Mouse (Mus musculus): Measurements from ENCODE around the gene Thada. TPM values are rescaled to one million over a fixed set of nuclear protein-coding genes. Genes with fewer than 3 reads are reported as not detected.

Gene Thada
- total RNA-seq, 2 experiments from 2014 or later = 13.0 to 14.4 TPM

DNA sequence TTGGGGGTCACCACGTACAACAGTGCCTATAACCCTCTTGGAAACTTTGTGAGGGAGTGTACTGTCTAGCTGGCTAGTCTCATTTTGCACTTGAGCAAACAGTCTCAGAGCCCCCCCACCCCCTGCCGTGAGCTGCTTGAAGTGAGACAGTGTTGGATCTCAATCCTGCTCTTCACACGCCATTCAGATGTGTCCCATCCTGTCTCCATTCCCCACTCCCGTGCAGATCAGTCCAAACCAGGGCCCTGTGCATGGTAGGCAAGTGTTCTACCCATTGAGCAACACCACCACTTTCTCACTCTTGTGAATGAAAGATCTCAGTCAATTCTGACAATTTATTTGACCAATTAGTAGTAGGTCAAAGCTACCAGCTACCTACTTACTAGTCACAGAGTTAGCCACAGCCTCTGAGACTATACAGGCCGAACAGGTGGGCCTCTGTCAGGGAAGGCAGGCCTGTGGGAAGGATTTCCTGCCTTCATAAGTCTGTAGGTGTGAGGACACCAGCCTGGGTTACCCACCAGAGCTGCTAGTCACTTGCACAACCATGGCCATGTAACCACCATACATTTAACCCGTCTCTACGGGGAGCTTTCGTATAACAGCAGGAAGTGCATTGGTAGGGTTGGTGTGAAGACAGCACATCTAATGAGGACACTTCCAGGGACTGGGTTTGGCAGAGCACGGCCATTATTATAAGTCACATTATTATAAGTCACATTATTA is 299.7 kb downstream of the Thada start:
- DNase-seq (ENCODE audit: low spot score in 2 of 2) = no peak

DNA sequence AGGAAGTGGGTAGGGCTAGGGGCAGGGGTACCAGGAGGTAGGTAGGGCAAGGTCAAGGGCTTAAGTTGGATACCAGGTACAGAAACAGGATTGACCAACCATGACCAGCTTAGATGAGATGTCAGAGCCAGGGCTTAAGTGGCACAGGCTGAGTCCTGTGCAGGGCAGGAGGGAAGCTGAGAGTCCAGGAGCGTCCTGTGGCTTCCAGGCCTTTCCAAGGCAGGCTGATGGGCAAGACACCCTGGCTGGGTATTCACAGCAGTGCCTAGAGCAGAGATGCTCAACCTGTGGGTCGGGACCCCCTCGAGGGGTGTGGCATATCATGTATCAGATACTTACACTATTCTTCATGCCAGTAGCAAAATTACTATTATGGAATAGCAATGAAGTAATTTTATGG is 300.3 kb downstream of the Thada start:
- DNase-seq (ENCODE audit: low spot score in 2 of 2) = no peak

DNA sequence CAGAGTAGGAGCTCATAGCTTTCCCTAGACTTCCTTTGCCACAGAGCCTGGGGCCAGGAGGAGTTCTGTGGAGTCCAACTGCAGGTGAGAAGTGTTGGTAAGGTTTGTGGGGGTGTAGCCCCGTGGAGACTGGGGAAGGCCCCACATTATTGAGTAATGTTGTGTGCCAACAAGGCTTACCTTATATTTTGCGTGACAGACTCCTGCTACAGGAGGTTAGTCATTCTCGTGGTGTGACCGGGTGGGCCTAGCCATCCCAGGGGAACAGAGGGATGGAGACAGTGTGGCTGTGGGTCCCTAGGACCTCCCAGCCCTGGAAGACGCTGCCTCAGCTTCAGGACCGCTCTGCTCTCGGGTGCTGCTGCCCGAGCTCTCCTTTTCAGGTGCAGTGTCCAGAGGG is 301.9 kb downstream of the Thada start:
- no peak for DNase-seq (ENCODE audit: low spot score in 2 of 2)

DNA sequence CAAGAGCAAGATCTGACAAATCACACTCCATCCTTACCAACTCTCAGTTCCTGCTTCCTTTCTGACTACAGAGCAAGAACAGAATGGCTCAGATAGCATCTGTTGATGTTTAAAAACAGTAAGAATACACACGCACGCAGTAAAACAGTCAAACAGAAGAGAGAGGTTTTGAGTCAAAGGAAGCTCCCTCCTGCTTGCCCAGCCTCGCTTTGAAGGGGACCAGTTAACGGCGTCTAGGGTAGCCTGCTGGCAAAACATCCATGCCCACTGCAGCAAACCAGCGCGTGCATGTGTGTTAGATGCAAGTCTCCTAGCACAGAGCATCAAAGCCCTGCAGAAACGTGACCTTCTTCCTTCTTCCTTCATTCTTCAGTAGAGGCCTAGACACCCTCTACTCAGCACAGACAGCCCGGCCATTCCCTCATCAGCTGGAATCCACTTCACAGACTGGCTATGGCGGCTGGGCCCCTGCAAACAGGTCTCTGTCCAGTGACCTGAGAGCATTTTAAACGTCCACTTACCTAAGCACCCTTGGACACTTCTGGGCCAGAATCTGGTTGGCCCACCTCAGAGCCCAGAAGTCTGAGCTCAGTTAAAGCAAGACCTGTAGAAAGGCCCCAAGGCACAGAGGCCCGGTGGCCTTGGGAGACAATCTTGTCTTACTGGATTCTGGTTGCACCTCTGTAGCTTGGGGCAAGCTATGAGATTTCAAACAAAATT is 302.8 kb downstream of the Thada start:
- no peak for DNase-seq (ENCODE audit: low spot score in 2 of 2)

DNA sequence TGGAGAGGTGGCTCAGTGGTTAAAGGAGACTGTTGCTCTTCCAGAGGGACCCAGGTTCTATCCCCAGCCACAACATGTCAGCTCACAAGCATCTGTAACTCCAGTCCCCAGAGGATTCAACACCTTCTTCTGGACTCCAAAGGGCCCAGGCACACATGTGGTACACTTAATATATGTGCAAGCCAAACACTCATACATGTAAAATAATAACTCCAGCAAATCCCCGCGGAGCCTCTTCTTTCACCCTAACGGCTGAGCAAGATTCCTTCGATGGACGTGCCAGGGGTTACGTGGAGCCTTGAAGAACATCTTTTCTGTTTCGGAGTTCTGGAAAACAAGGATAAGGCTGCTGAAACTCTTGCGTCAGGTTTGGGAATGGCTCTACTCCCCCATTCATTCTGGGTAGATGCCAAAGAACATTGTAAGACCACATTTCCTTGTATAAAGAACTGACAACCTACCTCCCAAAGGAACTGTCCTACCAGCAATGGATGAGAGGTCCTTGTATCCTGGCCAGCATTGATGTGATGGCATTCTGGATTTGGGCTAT is 303.7 kb downstream of the Thada start:
- DNase-seq (ENCODE audit: low spot score in 2 of 2) = no peak

DNA sequence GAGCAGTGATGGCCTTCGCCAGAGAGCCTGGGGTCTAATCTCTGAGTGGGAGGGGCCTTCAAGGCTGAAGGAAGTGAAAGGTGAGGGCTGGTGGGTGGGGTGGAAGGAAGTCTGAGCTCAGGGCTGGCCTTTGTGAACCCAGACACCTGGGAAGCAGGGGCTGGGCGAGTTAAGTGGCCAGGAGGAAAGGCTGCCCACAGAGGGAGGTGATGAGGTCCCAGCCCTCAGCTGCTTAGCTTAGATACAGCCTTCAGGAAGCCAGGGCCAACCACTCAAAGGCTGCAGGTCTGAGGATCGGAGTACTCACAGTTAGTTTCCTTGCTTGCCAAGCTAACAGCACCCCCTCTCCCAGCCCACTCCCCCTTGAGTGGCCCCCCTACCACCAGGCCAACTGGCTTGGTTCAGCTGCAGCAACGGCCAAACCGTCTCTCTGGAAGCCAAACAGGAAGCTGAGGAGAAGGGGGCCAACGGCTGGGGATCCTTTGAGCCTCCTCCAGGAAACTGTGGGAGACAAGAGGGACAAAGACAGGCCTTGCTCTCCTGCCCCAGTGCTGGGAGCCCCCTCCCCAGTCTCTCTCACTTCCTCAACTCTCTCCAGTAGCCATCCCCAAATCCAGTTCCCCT is 304.7 kb downstream of the Thada start:
- peak; percentile 30 to 48 for DNase-seq (ENCODE audit: low spot score in 2 of 2)

DNA sequence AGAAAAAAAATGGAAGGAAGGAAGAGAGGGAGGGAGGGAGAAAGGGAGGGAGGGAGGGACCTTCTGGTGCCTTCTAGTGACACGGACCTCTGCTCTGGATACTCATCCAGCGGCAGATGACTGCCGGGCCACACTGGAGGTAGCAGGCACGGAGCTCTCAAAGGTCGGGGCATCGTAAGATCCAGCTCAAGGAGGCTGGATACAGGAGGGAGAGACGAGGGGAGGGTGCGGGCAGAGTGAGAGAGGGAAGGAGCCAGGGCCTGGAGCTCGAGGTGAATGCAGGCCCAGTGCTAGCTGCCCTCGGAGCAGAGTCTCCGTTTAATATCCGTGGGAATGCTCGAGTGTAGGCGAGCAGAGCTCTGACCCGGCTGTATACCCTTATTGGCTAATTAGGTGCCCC is 307.1 kb downstream of the Thada start:
- DNase-seq (ENCODE audit: low spot score in 2 of 2) = no peak

DNA sequence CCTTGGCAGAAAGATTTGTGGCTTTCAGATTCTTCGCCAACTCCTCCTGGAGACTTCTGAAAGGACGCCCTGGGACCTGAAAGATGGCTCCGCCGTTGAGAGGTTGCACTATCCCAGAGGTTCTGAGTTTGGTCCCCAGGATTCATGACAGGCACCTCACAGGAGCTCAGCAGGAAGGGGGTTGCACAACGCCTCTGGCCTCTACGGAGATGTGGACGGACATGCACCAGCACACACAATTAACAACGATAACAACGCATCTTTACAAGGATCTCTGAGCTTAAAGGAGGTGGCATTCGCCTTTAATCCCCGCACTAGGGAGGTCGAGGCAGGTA is 307.6 kb downstream of the Thada start:
- DNase-seq (ENCODE audit: low spot score in 2 of 2) = no peak

DNA sequence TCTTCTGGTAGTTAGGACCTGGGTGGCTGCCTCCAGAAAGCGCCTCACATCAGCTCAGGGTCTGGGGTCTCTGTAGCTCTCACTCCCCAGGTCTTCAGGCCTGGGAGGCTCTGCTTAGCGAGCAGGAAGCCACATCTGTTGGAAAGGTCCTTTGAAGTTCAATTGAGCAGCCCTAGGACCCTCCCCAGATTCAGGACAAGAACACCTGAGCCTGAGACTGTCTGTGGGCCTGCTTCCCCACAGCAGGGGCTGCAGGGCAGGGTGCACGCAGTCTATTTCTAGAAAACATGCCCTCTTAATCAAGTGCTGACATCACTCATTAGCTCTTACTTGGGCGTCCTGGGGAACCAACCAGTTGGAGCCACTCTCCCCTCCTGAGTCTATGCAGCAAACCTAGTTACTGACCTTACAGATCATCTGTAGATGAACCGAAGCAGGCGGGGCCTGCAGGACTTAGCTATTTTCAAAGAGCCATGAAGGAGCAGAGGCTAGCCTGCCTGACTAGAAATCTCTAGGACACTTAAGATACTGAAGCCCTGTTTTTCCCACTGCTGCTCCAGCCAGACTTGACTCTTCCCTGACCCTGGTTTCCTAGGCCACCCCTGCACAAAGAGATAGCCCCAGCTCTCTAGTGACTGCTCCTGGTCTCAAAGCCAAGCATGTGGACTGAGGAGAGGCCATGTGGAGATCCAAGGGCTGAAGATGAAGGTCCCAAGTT is 308.1 kb downstream of the Thada start:
- no peak for DNase-seq (ENCODE audit: low spot score in 2 of 2)

DNA sequence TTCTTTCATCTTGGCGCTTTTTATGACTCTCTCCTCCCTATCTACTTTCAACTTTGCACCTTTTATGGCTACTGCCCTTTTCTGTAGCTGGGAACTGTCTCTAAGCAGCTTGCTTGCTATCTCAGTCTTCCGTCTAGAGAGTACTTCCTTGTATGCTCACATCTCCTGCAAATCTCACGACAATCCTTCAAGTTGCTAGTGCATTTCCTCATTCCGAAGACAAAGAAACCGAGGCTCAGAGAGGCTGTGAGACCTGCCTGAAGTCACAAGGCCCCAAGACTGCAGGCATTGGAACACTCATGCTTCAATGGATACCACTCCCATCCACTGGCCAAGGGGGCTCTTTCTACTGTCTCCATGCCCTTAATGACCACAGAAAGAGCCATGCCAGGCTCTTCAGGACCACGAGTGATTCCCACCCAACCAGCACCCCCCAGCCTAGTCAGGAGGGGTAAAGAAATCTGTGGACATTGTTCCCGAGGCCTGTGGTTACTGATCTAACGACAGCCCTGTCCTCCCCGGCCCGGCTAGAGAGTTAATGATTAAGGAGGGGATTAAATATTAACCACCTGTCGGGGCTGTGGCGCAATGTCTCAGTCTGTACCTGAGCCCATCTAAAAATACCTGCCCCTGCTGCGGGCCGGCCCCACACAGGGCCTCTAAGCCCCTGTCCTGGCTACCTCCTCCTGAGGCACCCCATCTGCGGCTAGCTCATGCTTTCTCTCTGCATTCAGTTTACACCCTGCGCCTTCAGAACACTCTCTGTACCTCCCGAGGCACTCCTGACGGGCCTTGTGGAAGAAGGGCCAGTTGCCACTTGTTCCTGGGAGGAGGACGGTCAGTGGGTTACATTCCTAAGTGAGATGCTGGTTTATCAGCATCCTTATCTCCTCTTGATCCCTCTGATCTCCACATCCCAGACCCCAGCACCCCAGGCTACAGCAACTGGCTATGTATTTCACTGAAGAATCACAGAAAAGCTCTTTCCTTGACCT is 309.0 kb downstream of the Thada start:
- no peak for DNase-seq (ENCODE audit: low spot score in 2 of 2)

DNA sequence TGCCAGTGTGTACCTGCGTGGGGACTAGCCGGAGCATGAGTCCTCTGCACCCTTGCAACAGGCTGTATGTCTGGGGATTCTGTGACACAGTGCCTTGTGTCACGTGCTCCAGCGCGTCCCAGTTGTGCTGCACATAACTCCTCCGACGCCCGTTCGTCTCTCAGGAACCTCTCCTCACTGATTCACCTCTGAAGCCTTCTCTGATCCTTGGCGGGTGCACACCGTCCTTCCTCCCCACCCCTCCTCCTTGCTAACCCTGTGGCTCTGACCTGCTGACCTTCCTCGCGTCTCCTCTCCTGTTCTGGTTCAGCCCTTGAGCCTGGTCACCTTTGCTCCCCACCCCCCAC is 309.8 kb downstream of the Thada start:
- DNase-seq (ENCODE audit: low spot score in 2 of 2) = no peak

DNA sequence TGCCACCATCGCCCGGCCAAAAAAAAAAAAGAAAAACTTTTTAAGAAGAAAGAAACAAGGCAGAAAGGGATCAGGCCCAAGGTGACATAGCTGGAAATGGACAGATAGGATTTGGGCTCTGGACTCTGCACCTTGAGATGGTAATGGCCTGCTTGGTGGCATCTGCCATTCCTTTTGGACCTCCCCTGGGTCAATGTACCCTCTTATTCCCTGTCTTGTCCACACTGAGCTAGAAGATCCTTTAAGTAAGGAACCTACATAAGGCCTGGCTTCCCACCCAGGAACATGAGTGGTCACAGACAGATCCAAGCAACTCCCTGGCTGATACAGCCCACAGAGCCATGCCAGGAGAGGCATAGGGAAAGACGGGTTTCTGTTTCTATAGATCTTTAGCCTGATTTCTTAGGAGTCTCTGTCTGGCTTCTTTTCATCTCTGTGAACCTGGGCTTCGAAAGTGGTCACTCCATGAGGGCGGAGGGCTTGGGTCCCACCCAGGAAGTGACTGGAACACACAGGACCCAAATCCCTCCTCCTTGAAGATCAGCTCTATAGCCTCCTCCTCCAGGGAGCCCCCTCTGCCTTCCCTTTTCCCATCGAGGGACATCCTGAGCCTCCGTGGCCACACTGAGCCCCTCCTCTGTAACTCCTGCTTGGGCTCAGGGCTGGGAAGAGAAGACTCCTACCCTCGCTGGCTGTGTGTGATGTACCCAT is 310.3 kb downstream of the Thada start:
- DNase-seq (ENCODE audit: low spot score in 2 of 2) = no peak

DNA sequence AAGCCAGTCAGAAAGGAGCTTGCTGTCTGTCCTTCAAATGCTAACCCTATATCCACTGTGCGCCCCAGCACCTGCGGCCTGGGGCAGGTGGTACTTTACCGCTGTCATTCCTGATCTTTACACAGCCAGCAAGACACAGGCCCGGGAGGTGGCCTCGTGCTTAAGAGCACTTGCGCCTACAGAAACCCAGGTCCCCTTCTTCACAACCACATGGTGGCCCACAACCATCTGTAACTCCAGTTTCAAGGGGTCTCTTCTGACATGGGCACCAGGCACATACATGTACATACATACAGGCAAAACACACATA is 311.0 kb downstream of the Thada start:
- DNase-seq (ENCODE audit: low spot score in 2 of 2) = no peak

DNA sequence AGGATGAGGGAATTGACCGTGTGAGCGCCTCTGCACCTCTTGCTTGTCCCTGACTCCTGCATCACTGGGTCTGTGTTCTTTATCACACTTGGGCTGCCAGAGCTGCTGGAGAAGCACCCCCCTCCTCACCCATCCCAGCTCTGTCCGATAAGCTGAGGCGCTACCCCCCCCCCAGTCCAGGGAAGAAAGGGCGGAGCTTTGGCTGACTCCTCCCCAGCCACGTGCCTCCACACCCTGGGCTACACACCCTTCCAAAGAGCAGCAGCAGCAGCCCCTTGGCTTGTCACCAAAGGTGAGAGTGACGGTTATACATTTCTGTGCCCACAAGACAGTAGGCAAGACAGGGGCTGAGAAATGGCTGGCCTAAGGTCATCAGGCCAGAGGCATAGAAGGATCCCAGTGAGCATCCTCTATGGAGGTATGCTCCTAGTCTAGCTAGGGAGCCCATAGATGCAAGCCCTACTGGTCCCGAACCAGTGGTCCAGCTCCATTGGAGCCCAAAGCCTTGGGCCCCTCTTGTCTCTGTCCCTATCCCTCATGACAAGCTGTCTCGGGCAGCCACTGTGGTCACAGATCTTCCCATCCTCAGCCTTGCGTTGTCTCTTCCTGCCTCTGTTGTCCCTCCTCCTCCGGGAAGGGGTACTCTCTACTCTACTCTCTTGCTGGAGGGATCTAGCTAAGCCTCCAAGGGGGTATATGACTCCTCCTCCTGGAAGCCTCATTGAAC is 311.5 kb downstream of the Thada start:
- no peak for DNase-seq (ENCODE audit: low spot score in 2 of 2)

DNA sequence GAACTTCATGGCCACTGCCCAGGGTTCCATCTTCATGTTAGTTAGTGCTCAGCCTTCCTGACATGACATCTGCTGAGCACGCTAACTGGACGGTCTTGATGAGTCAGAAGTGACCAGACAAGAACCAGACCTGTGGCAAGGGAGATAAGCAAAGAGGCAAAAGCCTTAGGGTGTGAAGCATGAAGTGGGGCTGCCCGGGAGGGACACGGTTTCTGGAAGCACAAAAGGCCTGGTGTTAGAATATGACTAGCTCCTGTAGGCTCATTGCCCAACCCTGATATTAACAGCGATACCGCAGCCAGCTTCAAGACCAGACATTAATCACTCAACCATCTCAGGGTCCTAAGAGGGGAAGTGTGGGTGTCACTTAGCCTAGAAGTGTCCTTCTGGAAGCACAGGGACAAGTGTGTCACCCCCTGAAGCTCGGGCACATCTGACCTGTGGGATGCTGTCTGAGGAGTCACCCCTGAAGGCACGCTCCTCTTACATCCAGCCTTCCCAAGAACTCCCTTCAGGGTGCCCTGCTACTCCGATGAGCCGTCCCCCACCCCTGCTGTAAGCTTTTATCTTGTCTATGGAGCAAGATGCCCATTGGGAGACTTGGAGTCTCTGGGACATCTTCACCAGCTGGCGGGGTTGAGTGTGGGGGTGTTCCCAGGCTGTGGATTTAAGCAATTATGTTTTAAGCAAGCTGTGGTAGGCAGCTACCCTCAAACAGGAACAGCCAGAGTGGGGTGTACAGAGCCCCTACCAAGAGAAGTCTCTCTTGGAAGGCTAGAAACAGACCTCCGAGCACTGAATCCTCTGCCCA is 312.8 kb downstream of the Thada start:
- no peak for DNase-seq (ENCODE audit: low spot score in 2 of 2)

DNA sequence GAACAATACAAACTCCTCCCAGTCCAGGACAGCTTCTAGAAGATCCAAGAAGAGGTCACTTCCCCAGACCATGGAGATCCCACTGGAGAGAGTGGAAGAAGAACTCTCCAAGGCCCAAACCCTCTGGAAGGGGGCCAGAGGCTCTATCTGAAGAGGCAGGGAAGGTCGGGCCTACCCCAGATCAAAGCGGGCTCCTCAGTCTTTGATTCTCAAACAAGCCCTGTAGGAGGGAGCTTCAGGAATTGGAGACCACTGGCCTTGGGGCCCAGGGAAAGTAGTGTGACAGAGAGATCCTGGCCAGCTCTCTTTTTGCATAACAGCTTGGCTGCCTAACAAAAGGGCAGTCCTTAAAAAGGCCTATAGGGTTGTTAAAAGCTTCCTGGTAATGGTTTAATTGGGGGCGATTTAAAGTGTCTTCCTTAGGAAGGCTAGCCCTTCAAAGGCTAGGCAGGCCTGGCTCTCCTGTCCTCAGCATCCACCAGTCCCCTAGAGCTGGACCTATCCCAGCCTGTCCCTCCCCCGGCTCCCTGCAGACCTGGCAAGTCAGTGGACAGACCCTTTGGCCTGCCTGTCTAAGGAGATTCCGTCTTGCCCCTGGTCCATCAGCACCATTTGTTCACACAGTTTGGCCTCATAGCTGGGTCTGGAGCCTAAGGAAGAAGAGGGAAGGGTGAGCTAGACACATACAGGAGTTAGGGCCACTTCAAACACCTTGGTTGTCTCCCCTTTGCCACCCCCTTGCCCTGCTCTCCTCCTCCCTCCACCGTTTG is 313.6 kb downstream of the Thada start:
- no peak for DNase-seq (ENCODE audit: low spot score in 2 of 2)

DNA sequence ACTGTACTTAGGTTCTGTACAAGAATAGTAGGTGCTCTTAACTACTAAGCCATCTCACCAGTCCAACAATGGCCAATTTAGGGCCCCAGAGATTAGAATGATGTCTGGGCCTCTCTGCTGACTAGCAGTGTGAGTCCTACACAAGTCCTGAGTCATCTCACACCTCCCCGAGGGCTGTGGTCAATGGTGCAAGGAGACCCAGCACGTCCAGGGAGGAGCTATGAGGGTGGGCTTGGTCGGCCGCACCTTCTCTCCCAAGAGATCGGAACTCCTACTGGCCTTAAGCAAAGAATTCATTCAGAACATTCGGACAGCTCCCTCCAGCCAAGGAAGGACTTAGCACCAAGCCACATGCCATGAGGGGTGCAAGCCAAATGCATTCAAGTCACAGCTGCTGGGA is 314.7 kb downstream of the Thada start:
- DNase-seq (ENCODE audit: low spot score in 2 of 2) = no peak

DNA sequence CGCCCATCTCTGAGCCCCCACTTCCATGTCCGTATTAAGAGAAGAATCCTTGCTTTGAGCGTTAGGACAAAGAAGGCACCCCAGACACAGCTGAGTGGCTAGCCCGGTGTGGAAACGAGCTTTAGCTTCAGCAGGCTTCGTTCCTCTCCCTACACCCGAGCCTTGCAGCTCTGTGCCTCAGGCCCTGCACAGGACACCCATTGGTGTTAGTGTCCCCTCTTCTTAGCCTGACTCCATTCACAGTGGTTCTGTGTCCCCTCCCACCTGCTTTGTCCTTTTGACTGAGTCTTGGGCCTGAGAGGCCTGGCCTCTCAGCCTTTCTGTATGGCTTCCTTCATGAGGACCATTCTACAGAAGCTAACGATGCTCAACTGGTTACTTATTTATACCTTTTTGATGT is 315.7 kb downstream of the Thada start:
- no peak for DNase-seq (ENCODE audit: low spot score in 2 of 2)

Measured in layer of hippocampus, postnatal 14 days (tissue).